Mouse (Mus musculus): Measurements from ENCODE around the gene Cd276.

Cd276 gene

DNA sequence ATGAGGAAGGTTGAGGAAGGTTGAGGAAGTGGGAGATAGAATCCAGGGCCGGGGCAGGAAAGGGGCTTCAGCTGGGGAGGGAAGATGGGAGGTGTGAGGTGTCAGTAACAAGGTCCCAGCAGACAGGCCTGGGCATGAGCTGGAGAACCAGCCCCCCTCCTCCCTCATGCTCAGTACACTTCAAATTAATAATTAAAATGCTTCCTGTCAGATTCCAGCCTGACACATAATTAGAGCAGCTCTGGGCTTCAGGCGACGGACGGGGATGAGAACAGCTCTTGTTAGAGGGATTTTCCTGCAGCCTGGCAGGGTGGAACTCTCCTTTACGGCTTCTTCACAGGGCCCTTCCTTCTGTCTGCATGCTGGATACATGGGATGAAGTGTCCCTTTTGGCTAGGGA is 41.5 kb downstream of the Cd276 start:
- DNase-seq (ENCODE audit: low read depth): no peak

- DNase-seq (ENCODE audit: low read depth): no peak
Observed at GRCm38 (mm10) chr9:58510452-58510851, 44.8 kb downstream of the Cd276 start.

GRCm38 (mm10) chr9:58507216-58508005 is 47.8 kb downstream of the Cd276 start:
- DNase-seq (ENCODE audit: low read depth): peak; percentile 54

DNA sequence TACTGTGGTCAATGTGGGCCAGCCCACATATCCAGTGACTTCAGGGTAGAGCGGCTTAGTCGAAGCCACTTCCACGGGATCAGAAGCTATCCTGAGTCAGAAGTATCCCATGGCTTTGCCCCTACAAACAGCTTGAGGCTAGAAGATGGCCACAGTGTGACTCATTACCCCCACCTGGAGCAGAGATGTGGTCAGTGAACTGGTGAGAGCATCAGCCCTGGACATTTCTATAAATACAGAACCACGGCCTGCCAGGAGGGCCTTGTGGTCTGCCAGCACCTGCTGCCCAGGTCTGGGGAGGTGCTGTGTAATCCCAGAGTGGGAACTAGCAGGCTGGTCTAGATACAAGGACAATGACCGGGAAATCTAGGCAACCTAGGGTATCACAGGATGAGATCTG is 54.3 kb downstream of the Cd276 start:
- peak; percentile 35 for DNase-seq (ENCODE audit: low read depth)

GRCm38 (mm10) chr9:58497942-58498341 is 57.3 kb downstream of the Cd276 start:
- no peak for DNase-seq (ENCODE audit: low read depth)

DNA sequence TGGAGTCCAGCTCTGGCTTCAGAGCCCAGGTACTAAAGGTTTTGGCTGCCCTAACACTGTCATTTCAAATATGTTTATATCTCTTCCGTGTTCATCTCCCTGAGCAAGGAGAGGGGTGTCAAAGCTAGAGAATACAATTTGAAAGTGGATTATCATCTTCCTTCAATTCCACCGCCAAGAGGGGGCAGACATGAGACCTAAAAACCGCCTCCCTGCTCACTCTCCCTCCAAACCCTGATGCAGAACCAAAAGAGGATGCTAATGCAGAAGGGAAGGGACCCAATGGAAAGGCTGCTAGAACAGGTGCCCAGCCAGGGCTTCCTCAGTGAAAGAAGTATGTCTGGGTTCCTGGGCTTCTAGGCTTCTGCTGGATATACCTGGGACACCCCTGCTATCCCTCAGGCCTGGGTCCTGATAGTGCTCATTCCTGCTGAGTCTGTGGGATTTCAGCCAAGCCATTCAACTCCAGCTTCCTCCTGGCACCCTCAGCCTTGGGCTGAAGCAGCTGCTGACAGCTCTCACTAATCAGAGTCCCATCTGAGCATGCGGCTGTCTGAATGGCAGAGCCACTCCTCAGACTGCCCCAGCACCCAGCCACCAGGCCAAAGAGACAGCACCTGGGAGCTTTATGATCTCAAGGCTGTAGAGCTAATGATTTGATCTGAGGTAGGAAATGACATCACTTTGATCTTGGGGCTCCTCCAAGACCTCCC is 58.6 kb downstream of the Cd276 start:
- peak; percentile 58 for DNase-seq (ENCODE audit: low read depth)

- no peak for DNase-seq (ENCODE audit: low read depth)
Observed at GRCm38 (mm10) chr9:58495035-58495434, 60.2 kb downstream of the Cd276 start.

- no peak for DNase-seq (ENCODE audit: low read depth)
Observed at GRCm38 (mm10) chr9:58490391-58490790, 64.8 kb downstream of the Cd276 start.

GRCm38 (mm10) chr9:58489865-58490165 is 65.4 kb downstream of the Cd276 start:
- no peak for DNase-seq (ENCODE audit: low read depth)

DNA sequence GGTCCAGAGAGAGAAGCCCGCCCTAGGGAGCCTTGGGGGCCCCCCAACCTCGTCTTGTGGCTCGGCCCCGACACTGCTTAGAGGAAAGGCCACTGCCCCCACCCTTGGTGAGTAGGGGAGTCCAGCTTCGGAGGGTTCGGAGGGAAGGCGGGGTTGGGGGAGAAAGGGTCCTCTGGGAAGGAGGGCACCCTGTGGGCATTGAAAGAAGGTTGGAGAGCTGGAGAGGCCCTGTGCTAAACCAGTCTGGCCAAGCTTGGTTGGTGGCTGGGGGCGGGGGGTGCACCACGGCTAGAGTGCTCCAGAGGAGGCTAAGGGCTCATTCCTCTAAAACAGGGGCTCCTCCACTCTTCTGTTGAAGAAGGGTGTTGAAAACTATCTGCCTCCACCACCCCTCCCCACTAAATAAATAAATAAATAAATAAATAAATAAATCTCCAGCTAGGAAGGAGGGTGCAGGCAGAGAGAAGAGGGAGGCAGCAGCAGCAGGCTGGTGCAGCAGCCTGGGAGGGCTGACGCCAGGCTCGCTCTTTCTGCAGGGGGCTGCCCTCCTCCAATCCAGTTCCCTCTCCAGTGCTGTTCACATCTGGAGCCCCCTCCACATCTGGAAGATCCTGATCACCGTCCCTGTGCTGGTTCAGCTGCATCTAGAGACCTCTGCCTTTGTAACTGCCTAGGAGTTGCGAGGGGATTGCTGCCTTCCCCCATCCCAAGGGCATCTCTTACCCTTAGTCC is 65.9 kb downstream of the Cd276 start:
- DNase-seq (ENCODE audit: low read depth): peak; percentile 28

DNA sequence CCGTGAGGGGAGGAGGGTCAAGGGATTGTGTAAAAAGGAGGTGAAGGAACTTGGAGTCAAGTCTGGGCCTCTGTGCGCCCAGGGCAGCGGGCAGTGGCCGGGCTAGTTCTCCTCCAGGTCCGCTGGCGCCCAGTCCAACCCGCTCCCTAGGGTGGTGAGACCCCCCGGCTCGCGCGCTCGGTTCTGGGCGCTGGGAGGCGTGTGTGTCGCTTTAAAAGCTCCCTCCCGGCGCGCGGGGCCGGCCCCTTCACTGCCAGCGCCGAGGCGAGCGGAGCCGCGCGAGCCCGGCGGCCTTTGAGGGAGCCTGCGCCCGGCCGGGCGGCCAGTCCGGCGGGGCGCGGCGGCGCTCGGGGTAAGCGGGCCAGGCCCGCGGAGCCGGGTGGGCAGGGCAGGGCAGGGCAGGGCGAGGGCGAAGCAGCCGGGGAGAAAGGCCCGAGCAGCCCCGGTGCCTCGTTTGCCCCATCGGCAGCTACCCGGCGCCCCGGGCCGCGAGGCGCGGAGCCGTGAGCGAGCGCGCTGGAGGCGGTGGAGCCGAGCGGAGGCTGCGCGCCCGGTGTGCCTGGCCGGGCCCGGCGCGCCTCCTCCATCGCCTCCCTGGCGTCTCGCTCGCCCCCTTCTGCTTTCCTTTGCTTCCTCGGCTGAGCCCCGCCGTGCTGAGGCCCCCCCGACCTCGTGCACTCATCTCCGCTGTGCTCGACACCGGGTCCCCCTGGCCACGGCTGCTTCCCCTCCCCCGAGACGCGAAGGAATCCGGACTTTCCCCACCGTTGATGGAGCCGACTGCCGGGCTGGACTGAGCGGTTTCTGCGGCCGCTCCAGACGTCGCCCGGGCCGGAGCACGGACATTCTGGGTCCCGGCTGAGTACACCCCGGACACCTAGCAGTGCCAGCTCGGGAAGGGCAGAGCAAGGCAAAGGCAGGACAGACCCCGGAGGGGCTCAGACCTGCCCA is 67.1 kb downstream of the Cd276 start, which contains the start of gene Insyn1:
Insyn1 (plus strand) TSS at position 753 of the 951 bp plus-strand sequence.
- DNase-seq (ENCODE audit: low read depth): peak; percentile 85

- no peak for DNase-seq (ENCODE audit: low read depth)
Observed at GRCm38 (mm10) chr9:58487076-58487475, 68.2 kb downstream of the Cd276 start.

Data from NIH3T3 (cell line).